Mouse (Mus musculus): ENCODE data around the gene Ndufab1.

Ndufab1 gene

GRCm38 (mm10) chr7:122101747-122102244, at the start of gene Ndufab1:
Gene Ndufab1, minus strand, starts transcription at chr7:122101886.
- peak; percentile 84 for DNase-seq (ENCODE audit: low spot score)

- no peak for DNase-seq (ENCODE audit: low spot score)
These were observed 39.3 kb upstream of the Ndufab1 start for GRCm38 (mm10) chr7:122140991-122141390.

- no peak for DNase-seq (ENCODE audit: low spot score)
These were observed 36.5 kb upstream of the Ndufab1 start for GRCm38 (mm10) chr7:122138190-122138589.

GRCm38 (mm10) chr7:122137071-122137470, 35.4 kb upstream of the Ndufab1 start:
- no peak for DNase-seq (ENCODE audit: low spot score)

GRCm38 (mm10) chr7:122135070-122135469, 33.4 kb upstream of the Ndufab1 start:
- DNase-seq (ENCODE audit: low spot score) = no peak

GRCm38 (mm10) chr7:122133338-122133625, 31.6 kb upstream of the Ndufab1 start:
- no peak for DNase-seq (ENCODE audit: low spot score)

GRCm38 (mm10) chr7:122132497-122133337, 31.0 kb upstream of the Ndufab1 start, which contains the start of the genes Palb2 and Dctn5:
Gene Palb2, minus strand, starts transcription at chr7:122132985.
Gene Dctn5, plus strand, starts transcription at chr7:122133041.
- peak; percentile 97 for DNase-seq (ENCODE audit: low spot score)

GRCm38 (mm10) chr7:122131834-122132233, 30.1 kb upstream of the Ndufab1 start:
- no peak for DNase-seq (ENCODE audit: low spot score)

GRCm38 (mm10) chr7:122126946-122127345, 25.3 kb upstream of the Ndufab1 start:
- no peak for DNase-seq (ENCODE audit: low spot score)

- no peak for DNase-seq (ENCODE audit: low spot score)
These were observed 23.9 kb upstream of the Ndufab1 start for GRCm38 (mm10) chr7:122125636-122126035.

GRCm38 (mm10) chr7:122123518-122123917, 21.8 kb upstream of the Ndufab1 start:
- DNase-seq (ENCODE audit: low spot score) = no peak

GRCm38 (mm10) chr7:122108206-122108605, 6.5 kb upstream of the Ndufab1 start:
- no peak for DNase-seq (ENCODE audit: low spot score)

- peak; percentile 5 for DNase-seq (ENCODE audit: low spot score)
These were observed 506 bp downstream of the Ndufab1 start for GRCm38 (mm10) chr7:122101014-122101746.

GRCm38 (mm10) chr7:122099222-122099621, 2.5 kb downstream of the Ndufab1 start:
- peak; percentile 48 for DNase-seq (ENCODE audit: low spot score)

- no peak for DNase-seq (ENCODE audit: low spot score)
These were observed 3.7 kb downstream of the Ndufab1 start for GRCm38 (mm10) chr7:122098009-122098408.

GRCm38 (mm10) chr7:122094564-122095330, 6.9 kb downstream of the Ndufab1 start:
- DNase-seq (ENCODE audit: low spot score) = no peak

GRCm38 (mm10) chr7:122087195-122087982, 14.3 kb downstream of the Ndufab1 start:
- DNase-seq (ENCODE audit: low spot score) = no peak

GRCm38 (mm10) chr7:122081071-122081470, 20.6 kb downstream of the Ndufab1 start:
- no peak for DNase-seq (ENCODE audit: low spot score)

GRCm38 (mm10) chr7:122079798-122080554, 21.7 kb downstream of the Ndufab1 start:
- no peak for DNase-seq (ENCODE audit: low spot score)

- no peak for DNase-seq (ENCODE audit: low spot score)
These were observed 27.3 kb downstream of the Ndufab1 start for GRCm38 (mm10) chr7:122074374-122074773.
